Mouse (Mus musculus): ENCODE data around the gene Klf7.

The Klf7 gene

GRCm38 (mm10) chr1:64035087-64035791 lies 86.8 kb downstream of the Klf7 start:
- in situ Hi-C loops (cut with MboI; ENCODE audit: low sequenced_read_pairs) = no loop called here

DNA sequence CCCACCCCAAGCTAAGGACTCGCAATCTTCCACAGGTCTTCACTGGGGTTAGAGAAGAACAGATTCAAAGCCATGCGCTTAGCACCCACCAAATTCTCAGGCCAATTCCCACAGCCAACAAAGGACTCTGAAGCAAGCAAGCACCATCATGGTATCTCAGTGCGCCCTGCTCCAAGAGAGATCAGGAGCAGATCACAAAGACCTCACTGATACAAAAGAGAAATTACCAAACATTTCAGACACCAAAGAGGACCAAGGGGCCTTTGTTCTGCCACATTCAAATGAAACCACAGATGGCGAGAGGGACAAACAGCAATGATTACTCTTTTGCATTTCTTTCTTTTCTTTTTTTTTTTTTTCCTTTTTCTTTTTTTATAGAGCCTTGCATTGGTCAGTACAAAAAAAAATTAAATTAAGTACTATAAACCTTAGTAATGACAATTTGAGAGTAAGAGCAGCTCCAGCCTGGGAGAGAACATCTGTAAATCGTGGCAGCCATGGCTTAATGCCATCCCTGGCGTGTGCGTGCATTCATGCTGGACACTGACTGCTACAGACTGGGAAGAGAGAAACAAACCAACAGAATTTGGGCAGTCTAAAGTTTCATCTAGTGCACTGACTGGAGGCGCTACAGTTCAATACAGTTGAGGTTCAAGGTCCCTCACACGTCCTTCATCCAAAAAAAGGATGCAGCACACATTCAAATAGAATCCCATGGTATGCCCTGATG lies 89.4 kb downstream of the Klf7 start:
- in situ Hi-C loops (cut with MboI; ENCODE audit: low sequenced_read_pairs) = no loop called here

GRCm38 (mm10) chr1:64021986-64022385 lies 100.1 kb downstream of the Klf7 start:
- in situ Hi-C loops (cut with MboI; ENCODE audit: low sequenced_read_pairs) = no loop called here

DNA sequence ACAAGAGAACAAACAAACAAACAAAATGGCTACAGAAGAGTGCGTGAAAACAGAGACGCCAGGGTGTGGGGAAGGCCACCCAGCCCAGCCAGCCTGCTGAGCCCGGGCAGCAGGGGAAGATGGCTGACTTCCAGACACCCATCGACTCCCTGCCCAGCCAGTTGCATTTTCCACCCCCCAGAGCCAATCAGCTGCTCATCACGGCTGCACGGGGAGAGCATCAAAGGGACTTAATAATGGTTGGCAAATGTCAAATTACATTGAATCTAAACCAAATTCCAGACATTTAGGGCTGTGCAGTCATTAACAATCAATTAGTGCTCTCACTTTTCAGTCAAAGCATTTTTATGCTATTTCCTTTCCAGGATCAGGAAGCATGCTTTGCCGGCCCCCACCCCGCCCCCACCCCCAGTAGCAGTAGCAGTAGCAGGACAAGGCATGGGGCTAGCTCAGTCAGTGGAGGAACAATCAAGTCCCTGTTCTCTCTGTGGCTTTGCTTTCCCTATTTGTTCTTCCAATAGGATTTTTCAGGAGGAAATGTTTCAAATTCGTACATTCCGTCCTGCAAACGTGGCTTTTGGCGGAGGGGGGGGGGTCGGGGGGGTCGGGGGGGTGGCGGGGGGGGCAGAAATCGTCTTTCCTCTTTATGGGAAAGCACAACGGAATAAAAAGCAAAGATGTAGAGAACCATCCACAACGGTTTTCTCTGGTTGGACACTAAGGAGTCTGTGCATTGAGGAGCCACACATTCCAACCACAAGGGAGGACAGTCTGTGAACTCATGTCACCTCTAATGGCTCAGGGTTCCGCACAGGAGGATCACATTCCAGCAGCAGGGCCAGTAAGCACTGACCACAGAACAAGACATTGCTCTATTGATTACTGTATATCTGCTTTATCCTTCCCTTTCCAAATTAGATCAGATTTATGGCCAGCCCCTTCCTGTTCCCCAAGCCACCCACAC lies 101.1 kb downstream of the Klf7 start:
- in situ Hi-C loops (cut with MboI; ENCODE audit: low sequenced_read_pairs) = no loop called here

DNA sequence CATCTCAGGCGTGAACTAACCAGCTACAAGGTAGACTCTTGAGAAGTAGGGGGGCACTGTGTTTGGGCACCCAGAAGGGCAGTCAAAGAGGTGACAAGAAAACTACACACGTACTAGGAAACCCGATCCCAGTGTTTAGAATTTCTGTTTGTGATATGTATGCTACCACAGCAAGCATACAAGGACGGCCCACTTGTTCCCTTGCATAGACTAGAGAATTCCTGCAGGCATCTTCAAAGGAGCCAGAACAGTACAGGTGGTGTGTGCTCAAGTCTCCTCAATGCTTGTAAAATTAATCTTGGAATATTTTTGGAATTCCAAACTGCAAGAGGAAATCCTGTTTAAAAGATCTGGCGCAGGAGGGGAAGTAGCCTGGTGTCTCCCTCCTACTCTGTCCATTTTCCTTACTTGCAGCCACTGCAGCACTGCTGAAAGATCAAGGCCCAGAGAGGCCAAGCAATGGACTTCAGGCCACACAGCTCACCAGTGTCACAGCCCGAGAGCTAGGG lies 102.9 kb downstream of the Klf7 start:
- in situ Hi-C loops (cut with MboI; ENCODE audit: low sequenced_read_pairs) = no loop called here

DNA sequence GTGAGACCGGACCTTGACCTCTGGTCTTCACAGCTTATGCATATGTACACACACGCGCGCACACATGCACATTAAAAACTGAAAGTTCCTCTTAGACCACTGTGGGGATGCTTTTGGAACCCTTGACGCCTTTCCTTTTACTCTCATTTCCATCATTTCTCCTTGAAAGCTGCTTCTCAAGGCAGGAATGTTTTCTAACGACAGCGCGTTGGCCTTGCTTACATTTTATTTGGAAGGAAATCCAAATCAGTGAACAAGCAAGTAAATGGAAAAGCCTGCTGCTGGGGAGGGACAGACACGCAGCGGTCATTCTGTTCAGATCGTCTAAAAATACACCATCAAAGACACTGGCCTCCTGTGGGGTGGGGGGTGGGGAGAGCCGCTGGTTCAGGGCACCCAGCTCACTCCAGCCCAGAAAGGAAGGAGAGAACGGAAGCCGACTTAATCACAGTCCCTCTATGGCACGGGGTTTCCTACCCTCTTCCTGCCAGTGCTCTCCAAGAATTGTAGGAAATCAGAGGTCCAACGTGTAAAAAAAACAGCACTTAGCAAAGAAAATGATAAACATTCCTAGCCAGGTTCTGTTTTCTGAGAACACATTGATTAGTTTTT lies 103.5 kb downstream of the Klf7 start:
- in situ Hi-C loops (cut with MboI; ENCODE audit: low sequenced_read_pairs) = no loop called here

- in situ Hi-C loops (cut with MboI; ENCODE audit: low sequenced_read_pairs) = no loop called here
Measured at GRCm38 (mm10) chr1:64014091-64014490, 108.0 kb downstream of the Klf7 start.

DNA sequence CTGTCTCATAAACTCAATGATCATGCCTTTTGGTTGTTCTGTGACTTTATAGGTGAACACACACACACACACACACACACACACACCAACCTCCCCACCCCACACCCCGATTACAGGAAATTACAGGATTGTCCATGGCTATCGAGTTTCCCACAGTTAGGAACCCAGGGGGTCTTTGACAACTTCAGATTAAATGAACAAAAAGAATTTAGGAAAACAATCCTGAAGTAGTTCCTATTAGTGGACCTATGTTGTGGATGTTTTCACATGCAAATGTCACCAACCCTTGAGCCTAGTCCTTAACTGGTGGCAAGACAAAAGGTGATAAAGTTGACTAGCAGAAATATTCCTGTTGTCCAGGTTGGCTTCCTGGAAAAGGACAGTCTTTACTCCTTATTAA lies 113.1 kb downstream of the Klf7 start:
- in situ Hi-C loops (cut with MboI; ENCODE audit: low sequenced_read_pairs) = no loop called here

DNA sequence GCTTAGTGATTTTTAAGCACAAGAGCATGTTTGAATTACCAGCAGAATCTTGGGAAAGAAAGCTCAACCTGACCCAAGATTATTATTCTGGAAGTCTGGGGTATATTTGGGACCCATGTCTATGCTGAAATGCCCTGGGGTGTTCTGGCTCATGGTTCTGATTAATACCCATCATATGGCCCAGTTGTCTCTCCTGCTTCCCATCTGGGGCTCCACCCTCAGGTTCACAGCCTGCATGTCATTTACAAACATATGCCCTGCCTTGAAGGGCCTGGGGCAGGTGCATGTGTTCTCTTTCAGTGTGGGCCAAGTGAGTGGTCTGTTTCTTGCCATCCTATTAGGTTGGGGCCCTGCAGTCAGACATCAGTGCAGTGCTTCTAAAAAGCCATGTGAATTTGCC lies 114.1 kb downstream of the Klf7 start:
- in situ Hi-C loops (cut with MboI; ENCODE audit: low sequenced_read_pairs) = no loop called here

DNA sequence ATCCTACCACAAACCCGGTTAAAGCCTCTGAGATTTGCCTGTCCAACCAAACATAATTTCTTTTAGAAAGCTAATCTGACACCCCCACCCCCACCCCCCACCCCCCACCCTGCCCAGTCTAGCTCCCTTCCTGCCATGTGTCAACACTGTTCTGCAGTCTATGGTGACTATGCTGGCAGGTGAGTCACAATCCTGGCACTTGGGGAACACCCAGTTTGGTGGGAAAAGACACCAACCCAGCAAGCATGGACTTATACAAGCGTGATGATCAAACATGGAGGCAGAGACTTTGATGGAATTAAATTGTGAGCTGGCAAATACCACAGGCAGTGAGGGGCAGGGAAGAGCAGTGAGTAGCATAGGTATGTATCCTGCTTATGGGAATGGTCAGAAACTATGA lies 116.9 kb downstream of the Klf7 start:
- in situ Hi-C loops (cut with MboI; ENCODE audit: low sequenced_read_pairs) = no loop called here

DNA sequence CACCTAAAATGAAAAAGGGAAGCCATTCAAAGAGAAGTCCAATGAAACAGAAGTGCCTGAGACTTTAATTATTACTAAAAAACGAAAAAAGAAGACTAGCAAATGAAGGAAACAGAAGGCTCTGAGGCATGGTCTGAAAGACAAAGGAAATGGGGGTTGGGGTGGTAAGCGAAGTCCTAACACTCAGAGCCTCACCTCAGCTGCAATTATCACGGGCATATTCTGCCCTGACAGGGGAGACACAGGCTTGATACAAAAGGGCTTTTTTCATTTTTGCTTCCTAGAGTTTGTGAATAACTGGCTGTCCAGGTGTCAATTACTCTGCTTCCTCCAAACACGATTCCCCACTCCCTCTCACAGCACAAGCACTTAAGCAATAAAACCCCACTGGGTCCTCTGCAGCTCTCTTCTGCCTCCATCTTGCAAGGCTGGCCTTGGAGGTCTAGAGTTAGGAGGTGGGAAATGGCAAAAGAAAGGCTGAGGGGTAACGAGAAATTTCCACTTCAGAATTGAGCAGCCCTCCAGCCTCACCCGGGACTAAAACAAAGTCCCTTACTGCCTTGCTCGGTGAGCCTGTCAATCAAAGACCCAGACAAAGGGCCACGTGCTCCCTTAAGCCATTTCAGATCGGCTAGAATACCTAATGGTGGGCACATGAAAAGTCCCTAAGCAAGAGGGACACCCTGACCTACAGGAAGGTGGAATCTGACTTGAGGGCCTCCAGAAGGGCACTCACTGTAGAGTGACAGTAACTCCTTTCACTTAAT lies 118.4 kb downstream of the Klf7 start:
- in situ Hi-C loops (cut with MboI; ENCODE audit: low sequenced_read_pairs) = no loop called here

DNA sequence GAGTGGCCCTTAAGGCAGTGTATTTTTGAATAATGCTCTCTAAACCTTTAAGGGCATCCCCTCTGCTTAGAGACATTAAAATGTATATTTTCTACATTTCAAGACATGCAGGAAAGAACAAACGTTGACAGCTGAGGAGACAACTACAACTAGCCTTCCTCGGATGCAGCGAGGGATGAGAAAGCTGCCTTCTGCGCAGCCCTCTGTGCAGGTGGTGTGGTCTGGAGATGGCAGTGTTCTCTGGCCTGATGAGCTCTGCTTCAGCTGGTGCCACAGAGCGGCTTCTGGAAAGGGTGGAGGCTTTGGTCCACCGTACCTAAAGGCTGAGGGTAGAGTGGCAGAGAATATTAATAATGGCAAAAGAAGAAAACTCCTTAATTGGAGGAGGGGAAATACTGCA lies 120.0 kb downstream of the Klf7 start:
- in situ Hi-C loops (cut with MboI; ENCODE audit: low sequenced_read_pairs) = no loop called here

DNA sequence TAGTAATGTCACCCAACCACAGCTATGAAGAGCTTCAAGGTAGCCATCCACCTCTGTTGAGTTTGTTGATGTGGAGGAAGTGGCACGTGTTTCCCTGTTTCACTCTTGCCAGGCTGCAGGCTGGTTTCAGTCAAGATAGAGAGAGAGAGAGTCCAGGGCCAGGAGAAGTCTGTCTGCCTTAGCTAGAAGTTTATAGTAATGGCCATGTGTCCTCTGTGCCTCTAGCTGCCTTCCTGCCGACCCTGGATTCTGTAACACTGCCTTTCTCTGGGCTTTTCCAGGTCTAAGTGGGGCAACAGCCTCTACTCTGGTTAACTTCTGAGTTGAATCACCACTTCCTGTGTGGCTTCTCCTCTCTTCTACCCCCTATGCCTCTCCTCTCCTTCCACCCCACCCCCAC lies 121.5 kb downstream of the Klf7 start:
- in situ Hi-C loops (cut with MboI; ENCODE audit: low sequenced_read_pairs) = no loop called here

GRCm38 (mm10) chr1:63999481-63999880 lies 122.6 kb downstream of the Klf7 start:
- in situ Hi-C loops (cut with MboI; ENCODE audit: low sequenced_read_pairs) = no loop called here

DNA sequence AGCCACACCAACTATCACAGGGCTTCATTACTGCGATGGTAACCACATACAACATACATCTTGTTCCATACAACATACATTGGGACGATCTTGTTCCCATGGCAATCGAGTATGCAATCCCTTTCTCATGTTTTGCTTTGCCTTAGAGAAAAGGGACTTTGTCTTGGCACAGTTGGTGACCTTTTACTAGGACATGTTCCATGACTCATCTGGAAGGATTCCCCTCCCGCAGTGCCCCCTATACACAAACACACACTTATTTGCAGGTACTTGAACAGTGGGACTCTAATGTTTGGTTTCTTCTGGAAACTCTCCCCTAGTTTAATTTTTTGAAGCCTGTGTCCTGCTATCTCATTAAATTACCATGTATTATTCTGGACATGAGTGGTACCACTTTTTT lies 123.2 kb downstream of the Klf7 start:
- in situ Hi-C loops (cut with MboI; ENCODE audit: low sequenced_read_pairs) = no loop called here

DNA sequence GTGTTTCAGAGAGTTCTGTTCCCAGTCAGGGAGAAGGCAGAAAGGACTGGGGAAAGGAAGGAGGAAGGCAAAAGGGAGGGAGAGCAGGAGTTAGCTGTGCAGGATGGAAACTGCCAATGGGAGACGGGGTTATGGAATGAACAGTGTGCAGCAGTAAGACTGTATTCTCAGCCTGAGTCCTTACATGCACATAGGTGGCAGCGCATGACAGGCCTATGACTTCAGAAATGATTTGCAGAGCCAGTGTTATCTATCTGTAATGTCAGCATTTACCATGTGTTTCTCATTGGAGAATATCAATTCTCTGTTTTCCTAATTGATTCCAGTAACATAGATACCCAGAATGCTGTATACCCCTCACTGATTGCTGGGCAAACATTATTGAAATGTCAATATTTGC lies 123.9 kb downstream of the Klf7 start:
- in situ Hi-C loops (cut with MboI; ENCODE audit: low sequenced_read_pairs) = no loop called here

GRCm38 (mm10) chr1:63995828-63996227 lies 126.3 kb downstream of the Klf7 start:
- in situ Hi-C loops (cut with MboI; ENCODE audit: low sequenced_read_pairs) = no loop called here

GRCm38 (mm10) chr1:63995137-63995492 lies 127.0 kb downstream of the Klf7 start:
- in situ Hi-C loops (cut with MboI; ENCODE audit: low sequenced_read_pairs) = no loop called here

GRCm38 (mm10) chr1:63994248-63995136 lies 127.6 kb downstream of the Klf7 start:
- in situ Hi-C loops (cut with MboI; ENCODE audit: low sequenced_read_pairs) = no loop called here
